Mouse (Mus musculus): ENCODE measurements around the gene Lhfpl2.

DNA sequence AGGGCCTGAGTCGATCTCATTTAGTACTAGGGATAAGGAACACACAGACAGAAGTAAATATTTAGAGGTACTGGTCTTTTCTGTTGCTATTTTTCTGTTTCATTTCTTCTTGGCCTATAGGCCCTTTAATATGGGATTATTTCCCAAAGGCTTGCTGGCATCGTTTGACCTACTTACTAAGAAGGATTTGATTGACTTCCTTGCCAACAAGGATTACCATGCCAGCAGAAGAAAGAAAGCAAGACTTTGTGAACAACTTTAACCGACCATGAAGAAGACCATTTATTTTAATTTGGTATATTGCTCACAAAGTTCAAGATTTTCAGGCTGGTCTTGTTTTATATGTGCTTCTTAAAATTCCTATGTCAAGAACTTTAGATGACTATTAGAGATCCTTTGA is 42.8 kb downstream of the Lhfpl2 start:
- TF ChIP-seq CTCF (IDR thresholded peaks at IDR 0.05; ENCODE audit: low read depth) (no peak), EP300 (IDR thresholded peaks at IDR 0.05; ENCODE audit: low read depth) (no peak)
